Mouse (Mus musculus): ENCODE results near the gene Smpdl3b. TPM values are rescaled to one million over a fixed set of nuclear protein-coding genes. Genes with fewer than 3 reads are reported as not detected.
A peak's percentile ranks its signal among the peaks of the same experiment; 100 is the strongest.
"Not testable (repeated sequence)": the region's sequence is repeated elsewhere in the genome, so short reads cannot be mapped to it uniquely, and the experiment has no call there.

Gene Smpdl3b
- polyA plus RNA-seq, 1 experiment from 2014 or later: 0.68 TPM

- no peaks in the 10 kb centered on the region for H3K36me3 ChIP-seq (replicated peaks; ENCODE audit: control insufficient read depth, insufficient read depth)
- WGBS: 60% methylated on average over 11 of the region's 11 CpGs
Measured at GRCm38 (mm10) chr4:132743992-132744911, 12.8 kb downstream of the Smpdl3b start.

GRCm38 (mm10) chr4:132741491-132741890 lies 15.6 kb downstream of the Smpdl3b start:
- no peak overlapping the region for H3K4me3 ChIP-seq (replicated peaks; ENCODE audit: low read length)
- ATAC-seq (ENCODE audit: low FRiP score) (no peak), DNase-seq (ENCODE audit: low spot score) (no peak)
- H3K36me3 ChIP-seq (replicated peaks; ENCODE audit: control insufficient read depth, insufficient read depth): no peaks in the 10 kb centered on the region
- H3K27ac ChIP-seq: no peak overlapping the region
- 94% methylated on average over 7 of the region's 7 CpGs for WGBS
- no peak overlapping the region for H3K4me2 ChIP-seq (replicated peaks)
- no peaks in the 10 kb centered on the region for H3K9me3 ChIP-seq (ENCODE audit: control insufficient read depth, low read length)
- peaks cover 14% of the 10 kb centered on the region for H3K4me1 ChIP-seq (replicated peaks; ENCODE audit: control insufficient read depth, insufficient read depth, low read length)
- H3K9ac ChIP-seq: no peak overlapping the region
- no peaks in the 10 kb centered on the region for H3K27me3 ChIP-seq (ENCODE audit: control insufficient read depth, insufficient read depth, low read length)

More at GRCm38 (mm10) chr4:132743992-132744911, 12.8 kb downstream of the Smpdl3b start:
- ATAC-seq (ENCODE audit: low FRiP score) (peak; percentile 53; the same call in 1 of the 2 replicates), DNase-seq (ENCODE audit: low spot score) (peak; percentile 30)
- Histone ChIP-seq H3K27ac (peak overlapping the region; percentile 41), H3K9ac (no peak overlapping the region), H3K4me2 (replicated peaks) (no peak overlapping the region), H3K9me3 (ENCODE audit: control insufficient read depth, low read length) (no peaks in the 10 kb centered on the region), H3K4me3 (replicated peaks; ENCODE audit: low read length) (no peak overlapping the region), H3K4me1 (replicated peaks; ENCODE audit: control insufficient read depth, insufficient read depth, low read length) (peaks cover 14% of the 10 kb centered on the region), H3K27me3 (ENCODE audit: control insufficient read depth, insufficient read depth, low read length) (no peaks in the 10 kb centered on the region)

- H3K4me1 ChIP-seq (replicated peaks; ENCODE audit: control insufficient read depth, insufficient read depth, low read length); H3K9me3 ChIP-seq (ENCODE audit: control insufficient read depth, low read length); H3K27me3 ChIP-seq (ENCODE audit: control insufficient read depth, insufficient read depth, low read length); ATAC-seq (ENCODE audit: low FRiP score); DNase-seq (ENCODE audit: low spot score); H3K27ac ChIP-seq; H3K4me2 ChIP-seq (replicated peaks); H3K4me3 ChIP-seq (replicated peaks; ENCODE audit: low read length); H3K9ac ChIP-seq; H3K36me3 ChIP-seq (replicated peaks; ENCODE audit: control insufficient read depth, insufficient read depth): not testable (repeated sequence)
- WGBS: 94% methylated on average over 9 of the region's 9 CpGs
Measured at GRCm38 (mm10) chr4:132737154-132737553, 19.9 kb downstream of the Smpdl3b start.

GRCm38 (mm10) chr4:132735894-132736293 lies 21.2 kb downstream of the Smpdl3b start:
- WGBS: 77% methylated on average over 3 of the region's 3 CpGs
- no peak overlapping the region for H3K27ac ChIP-seq
- H3K4me1 ChIP-seq (replicated peaks; ENCODE audit: control insufficient read depth, insufficient read depth, low read length): no peaks in the 10 kb centered on the region; the same call in 1 of the 2 replicates
- H3K9ac ChIP-seq: no peak overlapping the region
- H3K36me3 ChIP-seq (replicated peaks; ENCODE audit: control insufficient read depth, insufficient read depth): no peaks in the 10 kb centered on the region
- H3K27me3 ChIP-seq (ENCODE audit: control insufficient read depth, insufficient read depth, low read length): no peaks in the 10 kb centered on the region
- H3K9me3 ChIP-seq (ENCODE audit: control insufficient read depth, low read length): no peaks in the 10 kb centered on the region
- DNase-seq (ENCODE audit: low spot score) (no peak), ATAC-seq (ENCODE audit: low FRiP score) (no peak)
- H3K4me2 ChIP-seq (replicated peaks): no peak overlapping the region
- H3K4me3 ChIP-seq (replicated peaks; ENCODE audit: low read length): no peak overlapping the region

- Histone ChIP-seq H3K27me3 (ENCODE audit: control insufficient read depth, insufficient read depth, low read length) (no peaks in the 10 kb centered on the region), H3K4me2 (replicated peaks) (no peak overlapping the region), H3K9ac (no peak overlapping the region), H3K27ac (no peak overlapping the region), H3K36me3 (replicated peaks; ENCODE audit: control insufficient read depth, insufficient read depth) (no peaks in the 10 kb centered on the region), H3K4me3 (replicated peaks; ENCODE audit: low read length) (no peak overlapping the region), H3K4me1 (replicated peaks; ENCODE audit: control insufficient read depth, insufficient read depth, low read length) (no peaks in the 10 kb centered on the region; the same call in 1 of the 2 replicates), H3K9me3 (ENCODE audit: control insufficient read depth, low read length) (no peaks in the 10 kb centered on the region)
- 83% methylated on average over 2 of the region's 2 CpGs for WGBS
- DNase-seq (ENCODE audit: low spot score) (no peak), ATAC-seq (ENCODE audit: low FRiP score) (no peak)
Measured at GRCm38 (mm10) chr4:132735389-132735788, 21.7 kb downstream of the Smpdl3b start.

- Histone ChIP-seq H3K27me3 (ENCODE audit: control insufficient read depth, insufficient read depth, low read length) (no peaks in the 10 kb centered on the region), H3K9ac (no peak overlapping the region), H3K4me1 (replicated peaks; ENCODE audit: control insufficient read depth, insufficient read depth, low read length) (no peaks in the 10 kb centered on the region; the same call in 1 of the 2 replicates), H3K27ac (no peak overlapping the region), H3K36me3 (replicated peaks; ENCODE audit: control insufficient read depth, insufficient read depth) (no peaks in the 10 kb centered on the region), H3K4me2 (replicated peaks) (no peak overlapping the region), H3K9me3 (ENCODE audit: control insufficient read depth, low read length) (no peaks in the 10 kb centered on the region), H3K4me3 (replicated peaks; ENCODE audit: low read length) (no peak overlapping the region)
- DNase-seq (ENCODE audit: low spot score) (no peak), ATAC-seq (ENCODE audit: low FRiP score) (no peak)
- 91% methylated on average over 2 of the region's 2 CpGs for whole genome bisulfite sequencing
Measured at GRCm38 (mm10) chr4:132734766-132735165, 22.3 kb downstream of the Smpdl3b start.

GRCm38 (mm10) chr4:132733071-132733770 lies 23.8 kb downstream of the Smpdl3b start:
- WGBS: 93% methylated on average over 25 of the region's 25 CpGs
- Histone ChIP-seq H3K4me1 (replicated peaks; ENCODE audit: control insufficient read depth, insufficient read depth, low read length) (no peaks in the 10 kb centered on the region; the same call in 1 of the 2 replicates), H3K4me3 (replicated peaks; ENCODE audit: low read length) (no peak overlapping the region), H3K4me2 (replicated peaks) (no peak overlapping the region), H3K9me3 (ENCODE audit: control insufficient read depth, low read length) (no peaks in the 10 kb centered on the region), H3K9ac (no peak overlapping the region), H3K36me3 (replicated peaks; ENCODE audit: control insufficient read depth, insufficient read depth) (0 out of 2 replicates have a peak, but pooled peaks cover under 1% of the 10 kb centered on the region), H3K27ac (no peak overlapping the region), H3K27me3 (ENCODE audit: control insufficient read depth, insufficient read depth, low read length) (no peaks in the 10 kb centered on the region)
- DNase-seq (ENCODE audit: low spot score) (no peak), ATAC-seq (ENCODE audit: low FRiP score) (no peak)

GRCm38 (mm10) chr4:132732148-132732684 lies 24.8 kb downstream of the Smpdl3b start, which contains the start of gene Xkr8:
Gene Xkr8, minus strand, starts transcription at chr4:132732546.
- H3K36me3 ChIP-seq (replicated peaks; ENCODE audit: control insufficient read depth, insufficient read depth): peaks cover 10% of the 10 kb centered on the region; the same call in 1 of the 2 replicates
- no peaks in the 10 kb centered on the region; the same call in 1 of the 2 replicates for H3K4me1 ChIP-seq (replicated peaks; ENCODE audit: control insufficient read depth, insufficient read depth, low read length)
- H3K4me3 ChIP-seq (replicated peaks; ENCODE audit: low read length): peak within 1 kb of the TSS; percentile 54
- peak; percentile 70 for DNase-seq (ENCODE audit: low spot score)
- ATAC-seq (ENCODE audit: low FRiP score): peak; percentile 95
- H3K9me3 ChIP-seq (ENCODE audit: control insufficient read depth, low read length): no peaks in the 10 kb centered on the region
- H3K4me2 ChIP-seq (replicated peaks): peak within 1 kb of the TSS; percentile 75
- H3K9ac ChIP-seq: peak within 1 kb of the TSS; percentile 71
- WGBS: 3% methylated on average over 34 of the region's 34 CpGs
- no peak within 1 kb of the TSS for H3K27ac ChIP-seq
- H3K27me3 ChIP-seq (ENCODE audit: control insufficient read depth, insufficient read depth, low read length): no peaks in the 10 kb centered on the region

GRCm38 (mm10) chr4:132731616-132732015 lies 25.4 kb downstream of the Smpdl3b start:
- peak overlapping the region; percentile 54 for H3K4me3 ChIP-seq (replicated peaks; ENCODE audit: low read length)
- H3K36me3 ChIP-seq (replicated peaks; ENCODE audit: control insufficient read depth, insufficient read depth): peaks cover 14% of the 10 kb centered on the region; the same call in 1 of the 2 replicates
- H3K27ac ChIP-seq: no peak overlapping the region
- H3K27me3 ChIP-seq (ENCODE audit: control insufficient read depth, insufficient read depth, low read length): no peaks in the 10 kb centered on the region
- no peaks in the 10 kb centered on the region for H3K9me3 ChIP-seq (ENCODE audit: control insufficient read depth, low read length)
- ATAC-seq (ENCODE audit: low FRiP score): peak; percentile 15; the same call in 1 of the 2 replicates
- H3K4me2 ChIP-seq (replicated peaks): peak overlapping the region; percentile 75
- DNase-seq (ENCODE audit: low spot score): no peak
- peak overlapping the region; percentile 71 for H3K9ac ChIP-seq
- WGBS: 50% methylated on average over 12 of the region's 12 CpGs
- no peaks in the 10 kb centered on the region; the same call in 1 of the 2 replicates for H3K4me1 ChIP-seq (replicated peaks; ENCODE audit: control insufficient read depth, insufficient read depth, low read length)

Measured in hindbrain, embryonic 14.5 days (tissue).